Comparison of ENCODE assay signal across 10 mouse cellular contexts in the genomic region with DNA sequence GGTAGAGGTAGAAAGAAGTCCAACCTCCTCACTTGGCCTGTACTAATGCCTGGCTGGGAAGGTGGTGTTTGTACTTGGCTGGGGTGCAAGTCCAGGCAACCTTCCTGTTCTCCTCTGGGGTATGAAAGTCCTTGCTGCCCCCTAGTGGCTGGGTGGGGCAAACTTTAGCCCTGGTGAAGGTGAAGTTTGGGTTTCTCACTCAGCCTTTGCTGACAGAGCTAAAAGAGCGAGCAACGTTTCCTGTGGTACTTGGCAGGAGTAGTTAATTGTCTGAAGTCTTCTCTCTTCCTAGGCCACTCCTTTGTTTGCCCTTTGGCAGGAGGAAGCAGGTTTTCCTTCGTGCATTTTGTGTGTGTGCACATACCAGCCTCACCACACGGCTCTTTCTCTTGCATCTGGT. TPM values are rescaled to one million over a fixed set of nuclear protein-coding genes. Genes with fewer than 3 reads are reported as not detected.
DNase-seq lines count a peak whose midpoint lies in the region; ATAC-seq and TF ChIP-seq lines count a peak whose summit lies in the region.
"Had no signal": no experiment of that assay in that cellular context is flagged by ENCODE, and none has a peak within 500 bp of the region (broad histone marks: within the 10 kb centered on the region; RNA-seq: fewer than 3 reads in every experiment).

No protein-coding gene starts in this region.

- TF ChIP-seq CTCF in cortical plate, adult 2 months (IDR thresholded peaks at IDR 0.05; ENCODE audit: extremely low read depth, insufficient read depth, low read length): peak; percentile 62
- peak; percentile 69 for TF ChIP-seq CTCF in kidney, postnatal 0 days (IDR thresholded peaks at IDR 0.05; ENCODE audit: low read depth)
- TF ChIP-seq CTCF in liver, postnatal 0 days (IDR thresholded peaks at IDR 0.05; ENCODE audit: low read depth): peak; percentile 82

- TF ChIP-seq EP300 in liver, postnatal 0 days (IDR thresholded peaks at IDR 0.05; ENCODE audit: low read depth): no peak

- no peak overlapping the region for H3K27ac ChIP-seq in heart, embryonic 12.5 days (ENCODE audit: poor library complexity, severe bottlenecking)
- no peak overlapping the region for H3K27ac ChIP-seq in cortical plate, adult 2 months (ENCODE audit: insufficient read depth, low read length)
- no peak overlapping the region for H3K27ac ChIP-seq in kidney, postnatal 0 days
- no peak overlapping the region for H3K27ac ChIP-seq in liver, postnatal 0 days (ENCODE audit: low read depth)
- no peak overlapping the region for H3K27ac ChIP-seq in hindbrain, embryonic 13.5 days
- H3K27ac ChIP-seq: embryonic facial prominence, embryonic 12.5 days; liver, embryonic 15.5 days had no signal

- no peak overlapping the region for H3K4me2 ChIP-seq in heart, embryonic 12.5 days
- no peak overlapping the region for H3K4me2 ChIP-seq in kidney, postnatal 0 days (ENCODE audit: low read length)
- H3K4me2 ChIP-seq in liver, postnatal 0 days (ENCODE audit: low read depth, low read length): no peak overlapping the region
- H3K4me2 ChIP-seq in hindbrain, embryonic 13.5 days: no peak overlapping the region
- H3K4me2 ChIP-seq: embryonic facial prominence, embryonic 12.5 days; liver, embryonic 15.5 days had no signal

- no peak for TF ChIP-seq POLR2A in cortical plate, adult 2 months (IDR thresholded peaks at IDR 0.05; ENCODE audit: extremely low read depth, insufficient read depth, low read length)

- no peak overlapping the region for H3K9ac ChIP-seq in heart, embryonic 12.5 days
- no peak overlapping the region for H3K9ac ChIP-seq in kidney, postnatal 0 days (ENCODE audit: low read depth, low read length)
- no peak overlapping the region for H3K9ac ChIP-seq in liver, postnatal 0 days (replicated peaks)
- no peak overlapping the region for H3K9ac ChIP-seq in hindbrain, embryonic 13.5 days
- H3K9ac ChIP-seq: embryonic facial prominence, embryonic 12.5 days; liver, embryonic 15.5 days had no signal

- no peaks in the 10 kb centered on the region for H3K4me1 ChIP-seq in heart, embryonic 12.5 days (replicated peaks)
- H3K4me1 ChIP-seq in cortical plate, adult 2 months (ENCODE audit: control insufficient read depth, insufficient read depth, low read length): no peaks in the 10 kb centered on the region
- peaks cover 6% of the 10 kb centered on the region for H3K4me1 ChIP-seq in kidney, postnatal 0 days (replicated peaks; ENCODE audit: insufficient read depth, low read length)
- H3K4me1 ChIP-seq in liver, postnatal 0 days (ENCODE audit: insufficient read depth): peaks cover 8% of the 10 kb centered on the region; the same call in 1 of the 2 replicates
- peaks cover 11% of the 10 kb centered on the region; the same call in 1 of the 2 replicates for H3K4me1 ChIP-seq in hindbrain, embryonic 13.5 days (replicated peaks)

- no peak for ATAC-seq in heart, embryonic 12.5 days (ENCODE audit: insufficient number of reproducible peaks, low FRiP score)
- ATAC-seq in kidney, postnatal 0 days (replicated peaks; ENCODE audit: low FRiP score, low read depth): no peak
- no peak for ATAC-seq in liver, postnatal 0 days
- ATAC-seq in hindbrain, embryonic 13.5 days (ENCODE audit: low FRiP score): no peak

- H3K4me3 ChIP-seq in heart, embryonic 12.5 days: no peak overlapping the region
- H3K4me3 ChIP-seq in cortical plate, adult 2 months (ENCODE audit: insufficient read depth, low read length): no peak overlapping the region
- H3K4me3 ChIP-seq in kidney, postnatal 0 days (replicated peaks; ENCODE audit: low read depth, low read length): no peak overlapping the region
- H3K4me3 ChIP-seq in liver, postnatal 0 days (ENCODE audit: low read depth, low read length): no peak overlapping the region
- no peak overlapping the region for H3K4me3 ChIP-seq in hindbrain, embryonic 13.5 days
- H3K4me3 ChIP-seq: embryonic facial prominence, embryonic 12.5 days; liver, embryonic 15.5 days had no signal

- DNase-seq in heart, adult 8-10 months (ENCODE audit: low spot score): peak; percentile 55
- peak; percentile 38 for DNase-seq in Muller cell, postnatal 12 days (ENCODE audit: inconsistent ontology term)
- peak; percentile 21 for DNase-seq in kidney, postnatal 0 days (ENCODE audit: low spot score)
- peak; percentile 61 for DNase-seq in liver, postnatal 0 days
- DNase-seq in skeletal muscle tissue, adult 2 months (ENCODE audit: low read depth, low spot score): peak; percentile 62

- H3K9me3 ChIP-seq in heart, embryonic 12.5 days (replicated peaks): no peaks in the 10 kb centered on the region
- H3K9me3 ChIP-seq in kidney, postnatal 0 days (replicated peaks; ENCODE audit: low read length): no peaks in the 10 kb centered on the region
- 0 out of 2 replicates have a peak, but pooled peaks cover 2% of the 10 kb centered on the region for H3K9me3 ChIP-seq in liver, postnatal 0 days (ENCODE audit: low read length)
- H3K9me3 ChIP-seq in hindbrain, embryonic 13.5 days: no peaks in the 10 kb centered on the region
- H3K9me3 ChIP-seq: embryonic facial prominence, embryonic 12.5 days; liver, embryonic 15.5 days had no signal

- WGBS in heart, embryonic 12.5 days: 37% methylated on average over 4 of the region's 4 CpGs
- 35% methylated on average over 4 of the region's 4 CpGs for WGBS in kidney, postnatal 0 days
- 20% methylated on average over 4 of the region's 4 CpGs for WGBS in liver, postnatal 0 days (ENCODE audit: insufficient replicate concordance)
- WGBS in hindbrain, embryonic 13.5 days: 49% methylated on average over 4 of the region's 4 CpGs

- no peaks in the 10 kb centered on the region for H3K27me3 ChIP-seq in heart, embryonic 12.5 days (replicated peaks)
- no peaks in the 10 kb centered on the region for H3K27me3 ChIP-seq in kidney, postnatal 0 days (ENCODE audit: insufficient read depth, low read length)
- no peaks in the 10 kb centered on the region for H3K27me3 ChIP-seq in liver, postnatal 0 days (ENCODE audit: insufficient read depth, low read length)
- H3K27me3 ChIP-seq in hindbrain, embryonic 13.5 days: no peaks in the 10 kb centered on the region
- H3K27me3 ChIP-seq: embryonic facial prominence, embryonic 12.5 days; liver, embryonic 15.5 days had no signal

- no peaks in the 10 kb centered on the region for H3K36me3 ChIP-seq in heart, embryonic 12.5 days
- H3K36me3 ChIP-seq in kidney, postnatal 0 days (ENCODE audit: insufficient read depth, low read length): no peaks in the 10 kb centered on the region
- H3K36me3 ChIP-seq in liver, postnatal 0 days (replicated peaks; ENCODE audit: insufficient read depth, low read length): no peaks in the 10 kb centered on the region
- H3K36me3 ChIP-seq in hindbrain, embryonic 13.5 days: no peaks in the 10 kb centered on the region
- H3K36me3 ChIP-seq: embryonic facial prominence, embryonic 12.5 days; liver, embryonic 15.5 days had no signal

RNA-seq across cellular contexts. Expression of gene Pigh, which starts 3.1 kb away (rescaled TPM):
- total RNA-seq in heart, adult 8-10 months (2022): 1 to 10 TPM; 2.6 to 4.7 (median 3.5) TPM
- polyA plus RNA-seq in heart, embryonic 12.5 days (2016; fragmentation: Nextera tagmentation; extraction: Ambion mirVana): 16.8 and 17.4 TPM in 2 replicates
- 11.0 and 12.8 TPM in 2 replicates for polyA plus RNA-seq in cortical plate, adult 2 months (2012; rRNA removed)
- polyA plus RNA-seq in kidney, postnatal 0 days (2015; fragmentation: Nextera tagmentation; extraction: Ambion mirVana): 23.3 and 25.6 TPM in 2 replicates
- 4.6 and 4.9 TPM in 2 replicates for polyA plus RNA-seq in liver, postnatal 0 days (2015; fragmentation: Nextera tagmentation; extraction: Ambion mirVana)
- 20.6 and 22.1 TPM in 2 replicates for polyA plus RNA-seq in hindbrain, embryonic 13.5 days (2015; fragmentation: Nextera tagmentation; extraction: Ambion mirVana)

RNA-seq across cellular contexts. Expression of gene Arg2, which starts 38.0 kb away (rescaled TPM):
- under 1 TPM in 1 of 4 experiments, not detected in 3; 0.17 TPM for total RNA-seq in heart, adult 8-10 months (2022)
- 0.15 and 0.44 TPM in 2 replicates for polyA plus RNA-seq in heart, embryonic 12.5 days (2016; fragmentation: Nextera tagmentation; extraction: Ambion mirVana)
- polyA plus RNA-seq in cortical plate, adult 2 months (2012; rRNA removed): 2.0 and 2.9 TPM in 2 replicates
- 51.1 and 66.6 TPM in 2 replicates for polyA plus RNA-seq in kidney, postnatal 0 days (2015; fragmentation: Nextera tagmentation; extraction: Ambion mirVana)
- polyA plus RNA-seq in liver, postnatal 0 days (2015; fragmentation: Nextera tagmentation; extraction: Ambion mirVana): 0.92 and 1.3 TPM in 2 replicates
- polyA plus RNA-seq in hindbrain, embryonic 13.5 days (2015; fragmentation: Nextera tagmentation; extraction: Ambion mirVana): 37.3 and 41.0 TPM in 2 replicates
